Mouse (Mus musculus): ENCODE data around the gene Fmnl3.

DNA sequence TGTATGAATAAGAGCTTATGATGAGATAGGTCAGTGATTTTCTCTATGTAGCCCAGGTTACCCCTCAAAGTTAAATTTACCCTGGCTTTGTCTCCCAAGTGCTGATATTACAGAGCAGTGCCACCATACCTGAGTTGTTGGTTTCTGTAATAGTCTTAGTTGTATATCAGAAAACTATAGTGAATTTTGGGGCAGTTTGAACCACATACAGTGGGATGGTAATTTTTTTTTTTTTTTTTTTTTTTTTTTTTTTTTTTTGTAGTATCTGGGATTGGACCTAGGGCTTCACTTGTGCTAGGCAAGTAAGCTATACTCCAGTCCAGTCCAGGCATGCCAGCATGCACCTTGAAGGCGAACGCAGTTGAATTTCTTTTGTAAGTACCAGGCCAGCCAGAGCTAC lies 27.3 kb upstream of the Fmnl3 start:
- TF ChIP-seq CTCF (IDR thresholded peaks at IDR 0.05; ENCODE audit: insufficient read depth, low read depth, low read length), result no peak
- TF ChIP-seq POLR2A (IDR thresholded peaks at IDR 0.05; ENCODE audit: insufficient read depth, low read depth, low read length), result no peak
